Mouse (Mus musculus) hindbrain, postnatal 0 days (tissue): Measurements from ENCODE around the gene Ly6g6f. TPM values are rescaled to one million over a fixed set of nuclear protein-coding genes. Genes with fewer than 3 reads are reported as not detected.
A peak's percentile ranks its signal among the peaks of the same experiment; 100 is the strongest.
"Not testable (repeated sequence)": the region's sequence is repeated elsewhere in the genome, so short reads cannot be mapped to it uniquely, and the experiment has no call there.

ENCODE experiments used
- ATAC-seq: fragments of 200-750 bp; cut with Nextera tagmentation; 2 replicates; pipeline ENCODE4 v1.8.0; 2017; ENCODE audit warnings: mild to moderate bottlenecking, moderate TSS enrichment, moderate library complexity
- DNase-seq: peaks from one replicate; pipeline ENCODE4 v3.0.0-alpha.2; 2015; ENCODE audit warnings: low spot score
- H3K27ac ChIP-seq: fragments of 300-500 bp; sonication (generic); 2 replicates; pipeline ENCODE4 v1.5.1; 2014; ENCODE audit warnings: mild to moderate bottlenecking
- H3K27me3 ChIP-seq: fragments of 300-500 bp; sonication (generic); 2 replicates; pipeline ENCODE4 v1.6.1; 2014; ENCODE audit warnings: low read length, mixed read lengths; ENCODE audit not compliant: insufficient read depth
- H3K36me3 ChIP-seq: fragments of 300-500 bp; sonication (generic); 2 replicates; pipeline ENCODE4 v1.6.1; 2014; ENCODE audit warnings: low read length, mixed read lengths; ENCODE audit not compliant: insufficient read depth
- H3K4me1 ChIP-seq: fragments of 300-500 bp; sonication (generic); 2 replicates; pipeline ENCODE4 v1.6.1; 2014; ENCODE audit warnings: antibody characterized with exemption, low read length, mixed read lengths; ENCODE audit not compliant: insufficient read depth
- H3K4me2 ChIP-seq: fragments of 300-500 bp; sonication (generic); 2 replicates; pipeline ENCODE4 v1.6.1; 2014; ENCODE audit warnings: low read depth, mild to moderate bottlenecking, low read length, moderate library complexity, mixed read lengths
- H3K4me3 ChIP-seq: fragments of 300-500 bp; sonication (generic); 2 replicates; pipeline ENCODE4 v1.5.1; 2014; ENCODE audit warnings: low read length
- H3K9ac ChIP-seq: fragments of 300-500 bp; sonication (generic); replicated peaks from 2 replicates; pipeline ENCODE4 v1.6.1; 2014; ENCODE audit warnings: mild to moderate bottlenecking, low read length, moderate library complexity, mixed read lengths
- H3K9me3 ChIP-seq: fragments of 300-500 bp; sonication (generic); 2 replicates; pipeline ENCODE4 v1.6.1; 2016; ENCODE audit warnings: low read length, mixed read lengths
- CTCF ChIP-seq: IDR thresholded peaks from 2 replicates; pipeline ENCODE4 v1.5.1; 2016; ENCODE audit warnings: antibody characterized with exemption, control low read depth, low read depth
- WGBS: fragments of 180-500 bp; shearing (Covaris S2); extraction: QIAGEN DNeasy Blood & Tissue Kit; methylation state at CpG from one replicate; pipeline ENCODE4 v1.1.7; 2014; 5-methylcytosine and 5-hydroxymethylcytosine counted together
- polyA plus RNA-seq: library from polyadenylated mRNA; unstranded; fragments of >200 nt; fragmentation: Nextera tagmentation; extraction: Ambion mirVana; gene quantifications from 2 replicates; pipeline ENCODE4 v1.2.1, GENCODE M21; 2015
- total RNA-seq: library from RNA; depleted of rRNA; stranded (reverse); fragments of >200 nt; gene quantifications from 2 replicates; pipeline ENCODE4 v1.2.3, GENCODE M21; 2014

The Ly6g6f gene
- total and polyA plus RNA-seq, 2 experiments from 2014 or later: not detected

DNA sequence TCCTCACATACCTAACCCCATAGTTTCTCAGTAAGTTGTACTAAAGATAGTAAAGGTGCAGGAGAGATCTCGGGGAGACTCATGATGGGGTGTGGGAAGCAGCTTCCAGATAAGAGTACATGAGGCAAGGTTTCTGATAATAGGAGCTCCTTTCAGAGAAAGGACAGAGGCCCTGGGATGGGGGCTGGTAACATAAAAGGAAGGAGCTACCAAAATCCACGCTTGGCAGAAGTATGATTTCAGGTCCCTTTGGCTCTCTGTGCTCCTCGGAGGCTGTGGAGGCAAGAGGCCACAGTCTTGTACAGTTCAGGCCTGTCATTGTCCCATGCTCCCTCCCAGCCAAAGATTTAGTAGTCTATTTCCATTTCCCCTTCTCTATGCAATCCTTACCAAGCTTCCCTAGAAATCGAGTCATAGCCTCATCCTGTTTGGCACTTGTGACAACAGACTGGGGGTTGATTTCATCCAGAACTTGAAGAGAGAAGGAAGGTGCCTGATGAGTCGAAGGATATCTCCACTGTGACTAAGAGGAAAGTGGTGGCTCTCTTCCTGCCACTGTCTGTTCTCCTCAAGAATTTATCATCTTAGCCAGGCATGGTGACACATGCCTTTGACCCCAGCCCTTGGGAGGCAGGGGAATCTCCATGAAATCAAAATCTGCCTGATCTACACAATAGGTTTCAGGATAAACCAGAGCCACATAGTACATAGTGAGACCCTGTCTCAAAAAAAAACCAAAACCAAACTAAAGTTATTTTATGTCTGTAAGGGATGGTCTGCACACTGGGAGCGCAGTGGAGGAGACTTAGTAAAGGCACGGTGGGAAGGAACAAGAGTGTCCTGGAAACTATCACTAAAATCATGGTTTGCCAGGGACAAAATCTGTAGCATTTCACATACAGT, 40.3 kb downstream of the Ly6g6f start:
- DNase-seq (no peak), ATAC-seq (no peak)
- no peak overlapping the region for H3K27ac ChIP-seq
- H3K4me2 ChIP-seq: peak overlapping the region; percentile 74; the same call in 1 of the 2 replicates
- H3K4me1 ChIP-seq: 0 out of 2 replicates have a peak, but pooled peaks cover 4% of the 10 kb centered on the region
- no peak overlapping the region for H3K4me3 ChIP-seq
- H3K9me3 ChIP-seq: no peaks in the 10 kb centered on the region
- H3K27me3 ChIP-seq: no peaks in the 10 kb centered on the region
- WGBS: 87% methylated on average over 7 of the region's 7 CpGs
- no peak overlapping the region; the same call in 1 of the 2 replicates for H3K9ac ChIP-seq
- no peak for TF ChIP-seq CTCF
- H3K36me3 ChIP-seq: no peaks in the 10 kb centered on the region

DNA sequence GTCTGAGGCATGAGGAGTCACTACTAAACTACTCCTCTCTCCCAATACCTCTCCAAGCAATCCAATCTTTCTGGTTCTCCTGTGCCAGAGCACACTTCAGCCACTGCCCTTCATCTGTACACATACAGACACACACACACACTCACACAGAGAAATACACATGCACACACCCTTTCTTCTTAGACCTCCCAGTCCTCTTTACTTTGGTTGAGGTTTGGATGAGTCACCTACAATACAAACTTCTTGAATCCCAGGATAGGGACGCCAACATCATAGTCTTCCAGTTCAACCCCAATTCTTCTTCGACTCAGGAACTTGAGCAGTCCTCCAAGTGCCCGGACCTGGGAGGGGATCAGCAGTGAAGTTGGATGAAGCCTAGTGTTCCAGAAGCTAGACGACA, 41.6 kb downstream of the Ly6g6f start:
- Histone ChIP-seq H3K36me3 (no peaks in the 10 kb centered on the region), H3K27me3 (no peaks in the 10 kb centered on the region), H3K4me2 (no peak overlapping the region), H3K4me1 (no peaks in the 10 kb centered on the region), H3K9me3 (no peaks in the 10 kb centered on the region), H3K4me3 (no peak overlapping the region), H3K9ac (no peak overlapping the region), H3K27ac (no peak overlapping the region)
- no peak for ATAC-seq
- 88% methylated on average over 4 of the region's 4 CpGs for WGBS
- TF ChIP-seq CTCF: no peak
- DNase-seq: no peak

DNA sequence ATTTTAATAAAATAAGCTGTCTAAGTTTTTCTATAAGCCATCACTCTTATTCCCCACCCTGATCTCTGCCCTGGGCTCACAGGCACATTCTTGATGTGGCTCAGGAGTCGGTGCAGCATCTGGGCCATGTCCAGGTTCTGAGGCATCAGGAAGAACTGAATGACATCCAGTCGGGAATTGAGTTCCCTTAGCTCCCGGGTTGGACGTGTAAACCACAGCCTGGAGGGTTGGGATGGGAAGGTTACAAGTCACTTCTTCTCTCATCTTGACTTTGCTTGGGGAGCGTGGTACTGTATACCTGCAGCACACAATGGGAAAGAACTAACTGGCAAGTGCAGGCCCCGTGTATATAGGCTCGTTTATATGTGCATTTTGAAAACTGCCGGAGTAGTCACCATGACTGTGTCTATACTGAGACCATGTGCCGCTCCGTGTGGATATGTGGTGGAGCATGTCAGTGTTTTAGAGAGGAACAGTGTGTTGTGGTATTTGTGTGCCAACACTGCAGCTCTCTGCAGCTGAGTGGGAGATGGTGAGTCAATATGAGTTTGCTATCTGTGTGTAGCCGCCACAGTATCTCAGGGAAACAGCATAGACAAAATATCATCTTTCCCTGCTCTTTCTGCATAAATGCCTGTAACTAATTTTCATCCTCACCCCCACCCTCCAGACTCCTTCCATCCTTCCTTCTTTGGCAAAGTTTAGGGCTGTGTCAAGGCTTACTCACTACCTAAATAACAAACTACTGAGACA, 46.1 kb downstream of the Ly6g6f start:
- no peak overlapping the region for H3K9ac ChIP-seq
- H3K4me2 ChIP-seq: no peak overlapping the region
- DNase-seq (no peak), ATAC-seq (no peak)
- H3K4me1 ChIP-seq: no peaks in the 10 kb centered on the region
- H3K9me3 ChIP-seq: no peaks in the 10 kb centered on the region
- WGBS: 85% methylated on average over 11 of the region's 11 CpGs
- no peak overlapping the region for H3K27ac ChIP-seq
- no peak for TF ChIP-seq CTCF
- H3K4me3 ChIP-seq: no peak overlapping the region
- H3K27me3 ChIP-seq: no peaks in the 10 kb centered on the region
- H3K36me3 ChIP-seq: no peaks in the 10 kb centered on the region

DNA sequence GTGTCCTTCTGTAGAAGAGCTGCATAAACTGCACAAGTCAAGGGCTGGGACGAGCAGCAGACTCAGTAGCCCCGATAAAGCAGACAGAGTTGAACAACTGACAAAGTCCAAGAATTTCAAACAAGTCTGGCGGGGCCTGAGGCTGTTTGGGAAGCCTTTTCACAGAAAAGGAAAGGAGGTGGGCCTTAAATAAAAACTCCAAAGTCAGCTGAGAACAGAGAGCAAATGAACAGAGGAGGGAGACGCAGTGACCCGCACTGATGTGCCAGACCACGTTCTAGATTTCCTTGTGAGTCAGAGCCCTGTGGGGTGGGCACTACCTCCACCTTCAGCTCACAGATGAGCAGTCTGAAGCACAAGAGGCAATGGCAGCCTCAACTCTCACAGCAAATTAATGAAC, 50.5 kb downstream of the Ly6g6f start:
- no peak overlapping the region for H3K4me3 ChIP-seq
- no peaks in the 10 kb centered on the region for H3K4me1 ChIP-seq
- no peaks in the 10 kb centered on the region for H3K9me3 ChIP-seq
- H3K36me3 ChIP-seq: no peaks in the 10 kb centered on the region
- 79% methylated on average over 6 of the region's 6 CpGs for whole genome bisulfite sequencing
- H3K9ac ChIP-seq: no peak overlapping the region
- ATAC-seq (no peak), DNase-seq (no peak)
- no peak overlapping the region for H3K4me2 ChIP-seq
- H3K27ac ChIP-seq: no peak overlapping the region
- TF ChIP-seq CTCF: no peak
- H3K27me3 ChIP-seq: no peaks in the 10 kb centered on the region

DNA sequence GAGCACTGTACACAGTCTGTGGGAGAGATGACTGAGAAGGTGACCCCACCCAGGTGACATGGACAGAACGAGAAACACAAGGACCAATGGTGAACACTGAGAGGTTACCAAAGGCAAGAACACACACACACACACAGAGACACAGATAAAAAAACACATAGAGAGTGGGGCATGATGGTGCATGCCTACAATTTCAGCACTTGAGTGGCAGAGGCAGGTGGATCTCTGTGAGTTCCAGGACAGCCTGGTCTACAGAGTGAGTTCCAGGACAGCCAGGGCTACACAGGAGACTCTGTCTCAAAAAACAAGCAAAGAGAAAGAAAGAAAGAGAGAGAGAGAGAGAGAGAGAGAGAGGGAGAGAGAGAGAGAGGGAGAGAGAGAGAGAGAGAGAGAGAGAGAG, 51.7 kb downstream of the Ly6g6f start:
- 63% methylated on average over 1 of the region's 1 CpGs for WGBS
- not testable (repeated sequence) for H3K4me1 ChIP-seq, H3K9me3 ChIP-seq, DNase-seq, H3K9ac ChIP-seq, ATAC-seq, H3K36me3 ChIP-seq, H3K4me3 ChIP-seq, H3K27me3 ChIP-seq, H3K27ac ChIP-seq, H3K4me2 ChIP-seq

DNA sequence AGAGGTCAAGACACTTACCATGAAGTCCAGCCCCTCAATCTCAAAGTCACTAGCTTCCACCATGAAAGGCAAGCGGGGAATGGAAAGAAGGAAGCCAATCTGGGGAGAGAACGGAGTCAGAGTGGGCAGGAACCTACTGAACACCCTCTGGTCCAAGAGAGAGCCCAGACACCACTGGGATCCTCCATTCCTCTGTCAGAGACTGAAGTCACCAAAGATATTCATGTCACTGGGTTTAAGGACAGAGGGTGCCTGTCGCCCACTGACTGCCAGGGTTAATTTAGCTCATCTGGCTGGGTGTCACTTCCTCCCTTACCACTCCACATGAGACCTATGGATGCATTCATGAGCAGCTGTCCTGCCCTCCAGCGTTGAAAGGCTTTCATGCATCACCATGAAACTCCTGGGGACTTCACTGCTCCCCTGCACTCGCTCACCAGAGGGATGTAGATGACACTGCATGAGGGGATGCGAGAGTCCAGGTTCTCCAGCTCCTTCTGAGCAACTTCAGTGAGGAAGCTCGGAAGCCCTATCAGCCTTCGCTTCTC, 53.0 kb downstream of the Ly6g6f start:
- Histone ChIP-seq H3K4me3 (no peak overlapping the region), H3K27ac (no peak overlapping the region), H3K9ac (no peak overlapping the region), H3K9me3 (no peaks in the 10 kb centered on the region), H3K4me1 (no peaks in the 10 kb centered on the region), H3K4me2 (no peak overlapping the region), H3K36me3 (no peaks in the 10 kb centered on the region), H3K27me3 (no peaks in the 10 kb centered on the region)
- DNase-seq (no peak), ATAC-seq (no peak)
- WGBS: 75% methylated on average over 8 of the region's 8 CpGs
- TF ChIP-seq CTCF: peak; percentile 7; the same call in 1 of the 2 replicates
